Mouse (Mus musculus) lung, adult 2 months (tissue): Measurements from ENCODE around the gene Eif3i.

Experiments used
- CTCF ChIP-seq: fragments of 200-500 bp; IDR thresholded peaks from 2 replicates; pipeline ENCODE4 v1.5.1; 2011; ENCODE audit warnings: mild to moderate bottlenecking, low read length, control low read depth; ENCODE audit not compliant: insufficient read depth
- POLR2A ChIP-seq: fragments of 200-500 bp; IDR thresholded peaks from 2 replicates; pipeline ENCODE4 v1.6.1; 2011; ENCODE audit warnings: low read depth, mild to moderate bottlenecking, control low read depth, low read length, borderline replicate concordance; ENCODE audit errors: extremely low read depth

GRCm38 (mm10) chr4:129615801-129616290 is 15.4 kb upstream of the Eif3i start:
- TF ChIP-seq CTCF: no peak
- no peak for TF ChIP-seq POLR2A
